Mouse (Mus musculus) inflammation-experienced regulatory T-cells, adult 6 months (primary cell): ENCODE measurements around the gene Mrs2. TPM values are rescaled to one million over a fixed set of nuclear protein-coding genes. Genes with fewer than 3 reads are reported as not detected.
"Not testable (repeated sequence)": the region's sequence is repeated elsewhere in the genome, so short reads cannot be mapped to it uniquely, and the experiment has no call there.

Experiments
- ATAC-seq: one replicate; pipeline ENCODE4 v1.8.0; 2017
- polyA plus RNA-seq, 3 experiments: library from polyadenylated mRNA; unstranded; fragments of 100-300 nt; shearing (Covaris generic); gene quantifications; one replicate each; pipeline ENCODE4 v1.2.1; 2017

Gene Mrs2
- polyA plus RNA-seq, 3 experiments from 2014 or later, result 5.0 to 6.5 (median 5.5) TPM

- ATAC-seq, result no peak
Measured at GRCm38 (mm10) chr13:24977820-24978342, 42.3 kb downstream of the Mrs2 start.

GRCm38 (mm10) chr13:24976384-24976783 is 43.8 kb downstream of the Mrs2 start:
- no peak for ATAC-seq

GRCm38 (mm10) chr13:24971776-24972175 is 48.4 kb downstream of the Mrs2 start:
- ATAC-seq, result not testable (repeated sequence)

GRCm38 (mm10) chr13:24965846-24966201 is 54.4 kb downstream of the Mrs2 start:
- ATAC-seq, result peak; percentile 62

GRCm38 (mm10) chr13:24965130-24965845 is 54.9 kb downstream of the Mrs2 start:
- ATAC-seq, result peak; percentile 76

DNA sequence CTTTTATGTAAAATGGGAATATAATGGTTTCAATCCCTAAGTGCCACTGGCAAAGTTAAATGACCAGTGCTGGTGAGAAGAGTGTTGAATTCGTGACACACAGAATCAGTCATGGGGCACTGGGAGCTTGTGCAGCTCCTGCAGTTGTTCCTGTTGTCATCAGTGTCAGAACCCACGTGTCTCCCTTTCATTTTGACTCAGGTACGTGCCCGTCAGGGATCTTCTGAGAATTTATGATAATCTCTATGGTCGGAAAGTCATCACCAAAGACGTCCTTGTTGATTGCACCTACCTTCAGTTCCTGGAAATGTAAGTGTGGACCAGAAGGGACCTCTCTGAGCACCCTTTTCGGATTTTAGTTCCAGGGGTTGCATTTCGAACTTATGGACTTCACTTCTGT is 58.1 kb downstream of the Mrs2 start:
- peak; percentile 68 for ATAC-seq

GRCm38 (mm10) chr13:24960084-24960483 is 60.1 kb downstream of the Mrs2 start:
- ATAC-seq, result no peak

GRCm38 (mm10) chr13:24958671-24959070 is 61.5 kb downstream of the Mrs2 start:
- no peak for ATAC-seq

GRCm38 (mm10) chr13:24955500-24955899 is 64.7 kb downstream of the Mrs2 start:
- ATAC-seq, result no peak

DNA sequence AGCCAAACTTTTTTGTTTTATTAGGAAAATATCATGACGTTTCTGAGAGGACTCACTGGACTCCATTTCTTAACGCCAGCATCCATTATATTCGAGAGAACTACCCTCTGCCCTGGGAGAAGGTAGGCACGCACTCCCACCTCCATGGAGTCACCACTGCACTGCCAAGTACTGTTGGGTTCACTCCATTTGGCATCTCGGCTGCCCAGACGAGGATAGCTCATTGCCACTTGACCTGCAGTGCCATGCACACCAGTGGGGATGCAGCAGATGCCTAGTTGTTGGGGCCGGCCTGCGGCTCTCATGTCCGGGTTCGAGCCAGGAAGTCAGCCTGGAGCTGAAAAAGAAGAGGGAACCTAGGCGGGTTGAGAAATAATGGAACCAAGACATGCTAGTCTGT is 65.1 kb downstream of the Mrs2 start:
- no peak for ATAC-seq

DNA sequence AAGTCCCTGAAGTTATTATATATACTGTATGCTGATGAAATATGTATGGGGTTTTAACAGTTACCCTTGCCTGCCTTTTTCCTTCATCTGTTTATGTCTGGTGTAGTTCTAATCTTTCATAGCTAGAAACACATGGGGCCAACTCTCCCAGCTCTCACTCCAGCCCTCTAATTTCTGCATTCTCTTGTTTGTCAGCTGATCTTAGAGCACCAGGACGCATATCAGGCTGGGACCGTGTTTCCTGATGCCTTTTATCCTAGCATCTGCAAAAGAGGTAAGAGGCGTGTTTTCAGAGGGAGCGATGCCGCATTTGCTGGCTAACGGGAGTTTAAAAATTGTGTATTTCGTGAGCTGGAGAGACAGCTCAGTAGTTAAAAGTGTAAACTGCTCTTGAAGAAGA is 67.5 kb downstream of the Mrs2 start:
- no peak for ATAC-seq

- ATAC-seq, result no peak
Measured at GRCm38 (mm10) chr13:24948870-24949269, 71.3 kb downstream of the Mrs2 start.

DNA sequence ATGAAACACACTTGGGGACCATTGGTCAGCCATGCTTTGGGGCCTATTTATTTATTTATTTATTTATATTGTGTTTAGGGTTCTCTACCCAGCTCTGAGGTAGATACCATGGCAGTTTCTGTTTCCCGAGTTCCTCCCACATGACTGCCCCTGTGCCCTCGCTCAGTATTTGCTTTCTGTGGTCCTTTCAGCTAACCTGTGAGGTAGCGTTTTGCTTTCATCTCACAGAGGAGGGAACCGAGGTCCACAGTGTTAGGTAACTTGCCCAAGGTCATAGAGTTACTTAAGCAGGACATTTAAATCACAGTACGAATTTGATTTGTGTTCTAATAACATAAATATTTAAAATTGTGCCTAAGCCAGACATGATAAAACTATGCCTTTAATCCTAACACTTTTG is 73.0 kb downstream of the Mrs2 start:
- no peak for ATAC-seq

- ATAC-seq, result no peak
Measured at GRCm38 (mm10) chr13:24945567-24945966, 74.6 kb downstream of the Mrs2 start.

DNA sequence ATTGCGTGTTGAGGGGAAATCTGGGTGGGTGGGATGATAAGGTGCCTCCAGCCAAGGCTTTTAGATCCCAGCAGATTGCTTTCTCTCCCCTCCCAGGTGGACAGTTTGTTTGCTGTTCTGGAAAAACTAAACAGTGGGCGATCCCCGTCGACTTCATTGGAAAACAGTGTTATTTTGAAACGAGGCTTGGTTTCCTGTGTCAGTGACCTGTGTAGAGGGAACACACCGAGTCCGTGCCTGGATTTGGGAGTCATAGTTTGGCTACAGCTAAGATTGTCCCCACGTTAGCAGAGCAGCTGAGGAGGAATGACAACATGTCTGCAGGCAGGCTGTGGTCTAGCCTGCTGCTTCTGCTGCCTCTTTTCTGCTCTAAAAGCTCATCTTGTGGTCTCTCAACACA is 76.9 kb downstream of the Mrs2 start:
- ATAC-seq, result no peak

DNA sequence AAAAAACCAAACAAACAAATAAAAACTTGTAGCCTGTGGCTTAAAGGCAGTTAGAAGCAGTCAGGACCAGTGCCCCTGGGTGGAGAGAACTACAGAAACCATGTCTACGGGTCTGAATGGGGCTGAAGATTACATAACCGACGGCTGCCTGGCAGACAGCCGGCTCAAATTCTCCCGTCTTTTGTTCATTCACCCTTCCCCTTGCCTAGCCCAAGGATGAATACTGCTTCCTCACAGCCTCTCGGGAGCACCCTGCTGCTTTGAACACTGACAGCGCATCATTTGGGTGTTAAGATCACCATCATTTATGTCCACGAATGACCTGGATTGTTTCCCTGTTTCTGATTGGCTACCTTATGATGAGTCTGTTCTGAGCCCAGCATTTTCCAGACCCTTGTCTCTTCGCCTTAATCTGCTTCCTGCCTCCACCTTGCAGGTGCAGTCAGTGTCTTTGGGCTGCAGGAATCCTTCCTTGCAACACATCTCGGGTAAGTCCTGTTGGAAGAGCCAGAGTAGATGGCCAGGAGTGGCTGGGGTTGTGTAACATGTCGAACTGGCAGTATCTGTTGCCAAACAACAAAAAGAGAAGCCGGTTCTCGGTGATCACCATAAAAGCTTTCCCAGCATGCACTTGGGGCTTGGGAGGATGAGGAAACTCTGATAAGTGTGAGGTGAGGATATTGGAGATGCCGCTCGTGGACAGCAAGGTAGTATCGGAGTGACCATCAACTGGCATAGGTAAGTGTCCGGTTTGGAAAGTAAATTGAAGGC is 77.5 kb downstream of the Mrs2 start, which contains the start of gene Gpld1:
Gpld1 (plus strand) TSS at position 641 of the 771 bp plus-strand sequence.
- no peak for ATAC-seq

DNA sequence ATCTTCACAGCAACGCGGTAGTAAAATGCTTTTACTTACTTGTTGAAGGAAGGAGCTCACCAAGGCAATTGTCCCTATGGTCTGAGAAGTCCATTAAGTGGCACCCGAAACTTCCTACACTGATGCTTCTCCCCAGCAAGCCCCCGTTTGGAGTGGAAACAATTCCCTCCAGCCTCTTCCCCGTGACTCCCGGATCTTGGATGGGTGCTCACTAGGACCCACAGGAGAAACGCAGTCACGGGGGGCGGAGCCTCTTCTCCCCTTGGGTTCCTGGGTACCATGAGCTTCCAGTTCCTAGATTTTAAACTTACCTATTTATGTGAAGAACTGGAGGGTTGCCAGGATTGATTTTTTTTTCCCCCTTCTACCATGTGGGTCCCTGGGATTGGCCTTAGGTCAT is 80.7 kb downstream of the Mrs2 start:
- ATAC-seq, result no peak

GRCm38 (mm10) chr13:24938683-24939082 is 81.5 kb downstream of the Mrs2 start:
- peak; percentile 38 for ATAC-seq

- peak; percentile 18 for ATAC-seq
Measured at GRCm38 (mm10) chr13:24937839-24938166, 82.4 kb downstream of the Mrs2 start.

Other genes with a start within 250 kb of the Mrs2 start
- 10 to 100 TPM; 40.8 to 54.9 (median 47.8) TPM for gene BC005537, start 218.7 kb downstream of the Mrs2 start, polyA plus RNA-seq
- gene Acot13, start 188.8 kb downstream of the Mrs2 start, polyA plus RNA-seq, result 10 to 100 TPM; 55.2 to 89.6 (median 75.2) TPM
- 10 to 100 TPM; 18.5 to 22.5 (median 21.3) TPM for gene Tdp2, start 188.7 kb downstream of the Mrs2 start, polyA plus RNA-seq
- gene D130043K22Rik, start 175.2 kb downstream of the Mrs2 start, polyA plus RNA-seq, result under 1 TPM in 2 of 3 experiments, not detected in 1; 0.34 to 0.41 TPM
- under 1 TPM; 0.11 to 0.68 (median 0.57) TPM for gene Aldh5a1, start 82.7 kb downstream of the Mrs2 start, polyA plus RNA-seq
- 1 to 10 TPM; 1.0 to 3.3 (median 1.9) TPM for gene Gpld1, start 77.2 kb downstream of the Mrs2 start, polyA plus RNA-seq
- not detected for gene Dcdc2a, start 35.6 kb upstream of the Mrs2 start, polyA plus RNA-seq